Mouse (Mus musculus) kidney, postnatal 0 days (tissue): ENCODE results near the gene Sh2b2. TPM values are rescaled to one million over a fixed set of nuclear protein-coding genes. Genes with fewer than 3 reads are reported as not detected.
A peak's percentile ranks its signal among the peaks of the same experiment; 100 is the strongest.

Experiments used
- ATAC-seq: fragments of 200-750 bp; cut with Nextera tagmentation; replicated peaks from 2 replicates; pipeline ENCODE4 v1.8.0; 2017; ENCODE audit warnings: low read depth, moderate number of reproducible peaks, moderate TSS enrichment, moderate library complexity; ENCODE audit not compliant: low FRiP score
- DNase-seq: peaks from one replicate; pipeline ENCODE4 v3.0.0-alpha.2; 2016; ENCODE audit warnings: low spot score
- H3K27ac ChIP-seq: fragments of 300-500 bp; sonication (generic); 2 replicates; pipeline ENCODE4 v1.5.1; 2014; ENCODE audit warnings: mild to moderate bottlenecking
- H3K27me3 ChIP-seq: fragments of 300-500 bp; sonication (generic); 2 replicates; pipeline ENCODE4 v1.6.1; 2014; ENCODE audit warnings: low read length, mixed read lengths; ENCODE audit not compliant: insufficient read depth
- H3K36me3 ChIP-seq: fragments of 300-500 bp; sonication (generic); 2 replicates; pipeline ENCODE4 v1.6.1; 2014; ENCODE audit warnings: low read length, mixed read lengths; ENCODE audit not compliant: insufficient read depth
- H3K4me1 ChIP-seq: fragments of 300-500 bp; sonication (generic); replicated peaks from 2 replicates; pipeline ENCODE4 v1.6.1; 2014; ENCODE audit warnings: antibody characterized with exemption, low read length, mixed read lengths; ENCODE audit not compliant: insufficient read depth
- H3K4me2 ChIP-seq: fragments of 300-500 bp; sonication (generic); 2 replicates; pipeline ENCODE4 v1.6.1; 2014; ENCODE audit warnings: mild to moderate bottlenecking, low read length, moderate library complexity, mixed read lengths
- H3K4me3 ChIP-seq: fragments of 300-500 bp; sonication (generic); replicated peaks from 2 replicates; pipeline ENCODE4 v1.5.1; 2014; ENCODE audit warnings: low read depth, low read length
- H3K9ac ChIP-seq: fragments of 300-500 bp; sonication (generic); 2 replicates; pipeline ENCODE4 v1.6.1; 2014; ENCODE audit warnings: low read depth, low read length
- H3K9me3 ChIP-seq: fragments of 300-500 bp; sonication (generic); replicated peaks from 2 replicates; pipeline ENCODE4 v1.6.1; 2016; ENCODE audit warnings: low read length, inconsistent platforms, mixed read lengths
- CTCF ChIP-seq: IDR thresholded peaks from 2 replicates; pipeline ENCODE4 v1.5.1; 2016; ENCODE audit warnings: antibody characterized with exemption, low read depth, mild to moderate bottlenecking, moderate library complexity
- WGBS: fragments of 180-500 bp; shearing (Covaris S2); extraction: QIAGEN DNeasy Blood & Tissue Kit; methylation state at CpG from one replicate; pipeline ENCODE4 v1.1.7; 2014; 5-methylcytosine and 5-hydroxymethylcytosine counted together
- polyA plus RNA-seq: library from polyadenylated mRNA; unstranded; fragments of >200 nt; fragmentation: Nextera tagmentation; extraction: Ambion mirVana; gene quantifications from 2 replicates; pipeline ENCODE4 v1.2.1, GENCODE M21; 2015

Sh2b2 gene
- polyA plus RNA-seq, 1 experiment from 2014 or later, result 4.1 TPM

DNA sequence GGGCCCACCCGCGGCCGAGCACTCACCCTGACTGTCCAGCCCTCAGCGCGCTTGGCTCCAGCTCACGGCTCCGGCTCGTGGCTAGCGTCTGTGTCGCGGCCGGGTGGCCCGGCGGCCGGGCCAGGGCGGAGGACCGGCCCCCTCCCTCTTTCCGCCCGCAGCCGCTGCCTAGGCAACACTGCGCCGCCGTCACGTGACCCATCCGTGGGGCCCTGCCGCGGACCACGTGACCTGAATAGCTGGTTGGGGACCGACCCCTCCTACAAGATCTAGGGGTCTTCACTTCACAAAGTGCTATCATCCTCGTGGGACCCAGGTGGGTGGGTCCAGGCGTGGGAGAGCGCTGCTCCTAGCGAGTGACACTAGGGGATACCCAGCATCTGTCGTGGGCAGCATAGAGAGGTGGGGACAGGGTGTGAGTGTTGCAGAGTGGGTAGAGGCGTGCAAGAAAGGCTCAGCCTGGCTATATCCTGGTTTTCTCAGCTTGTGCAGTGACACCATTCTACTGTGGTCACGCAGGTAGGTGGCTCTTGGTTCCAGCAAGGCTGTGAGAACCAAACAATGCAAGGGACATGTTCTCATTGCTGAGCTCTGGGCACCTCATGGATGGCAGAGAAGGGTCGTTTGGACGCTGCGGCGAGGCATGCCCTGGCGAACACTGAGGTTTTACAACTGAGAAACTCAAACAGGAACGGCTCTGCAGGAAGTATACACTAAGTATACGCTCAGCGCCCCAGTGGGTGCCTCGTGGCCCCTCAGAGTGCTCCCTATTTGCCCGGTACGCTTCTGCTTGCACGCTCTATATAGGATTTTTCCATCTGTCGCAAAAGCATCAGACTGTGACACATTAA lies 75.6 kb downstream of the Sh2b2 start, which contains the start of gene Orai2:
TSS of gene Orai2 (minus strand) at position 202 of the 851 bp plus-strand sequence.
- H3K9ac ChIP-seq, result peak within 1 kb of the TSS; percentile 57
- H3K4me3 ChIP-seq, result peak within 1 kb of the TSS; percentile 50
- H3K36me3 ChIP-seq, result no peaks in the 10 kb centered on the region
- peak; percentile 82 for ATAC-seq
- DNase-seq, result peak; percentile 89
- H3K4me1 ChIP-seq, result peaks cover 4% of the 10 kb centered on the region; the same call in 1 of the 2 replicates
- peak within 1 kb of the TSS; percentile 94 for H3K4me2 ChIP-seq
- H3K27ac ChIP-seq, result peak within 1 kb of the TSS; percentile 32; the same call in 1 of the 2 replicates
- 2% methylated on average over 49 of the region's 49 CpGs for WGBS
- H3K27me3 ChIP-seq, result no peaks in the 10 kb centered on the region
- no peak for TF ChIP-seq CTCF
- no peaks in the 10 kb centered on the region for H3K9me3 ChIP-seq

DNA sequence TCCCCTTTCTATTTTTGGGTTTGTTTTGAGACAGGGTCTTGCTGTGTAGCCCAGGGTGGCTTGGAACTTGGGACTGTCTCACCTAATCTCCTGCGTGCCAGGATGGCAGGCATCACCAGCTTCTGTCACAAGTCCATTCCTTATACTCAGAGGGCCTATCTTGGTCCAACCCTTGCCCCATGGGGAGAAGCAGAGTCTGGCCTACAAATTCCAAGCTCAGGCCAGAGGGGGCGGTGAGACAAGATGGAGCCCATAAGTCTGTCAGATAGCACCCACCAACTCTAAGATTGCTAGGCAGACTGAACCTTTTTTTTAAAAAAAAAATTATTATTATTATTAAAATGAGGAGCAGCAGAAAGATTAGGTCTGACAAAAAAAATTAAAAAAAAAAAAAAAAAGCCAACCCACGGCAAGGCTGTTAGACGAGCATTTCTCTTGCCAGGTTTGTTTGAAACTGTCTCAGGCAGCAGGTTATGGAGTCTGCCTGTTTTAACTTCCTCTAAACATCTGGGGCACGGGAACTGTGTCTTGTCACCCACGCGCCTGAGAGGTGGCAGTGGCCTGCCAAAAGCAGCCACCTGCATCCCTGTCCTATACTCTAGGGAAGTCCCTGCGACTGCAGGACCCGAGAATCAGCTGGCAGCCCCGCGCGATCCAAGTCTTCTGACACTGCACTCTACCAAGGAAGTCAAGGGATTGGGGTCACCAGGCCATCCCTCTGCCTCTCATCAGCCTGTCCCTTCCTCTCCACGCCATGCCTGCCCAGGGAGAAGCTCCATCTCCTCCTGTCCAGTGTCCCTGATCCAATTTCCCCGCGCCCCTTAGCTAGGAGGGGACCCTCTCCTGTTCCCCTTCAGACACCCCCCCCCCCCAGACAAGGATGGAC lies 76.5 kb downstream of the Sh2b2 start:
- Histone ChIP-seq H3K9me3 (no peaks in the 10 kb centered on the region), H3K4me2 (peak overlapping the region; percentile 94), H3K27me3 (no peaks in the 10 kb centered on the region), H3K4me1 (peaks cover 4% of the 10 kb centered on the region; the same call in 1 of the 2 replicates), H3K9ac (peak overlapping the region; percentile 57), H3K36me3 (no peaks in the 10 kb centered on the region), H3K4me3 (peak overlapping the region; percentile 50), H3K27ac (no peak overlapping the region)
- DNase-seq (peak; percentile 51), ATAC-seq (no peak; the same call in none of the 2 replicates)
- no peak for TF ChIP-seq CTCF
- 13% methylated on average over 15 of the region's 15 CpGs for WGBS

Other genes with a start within 250 kb of the Sh2b2 start
- 5.1 and 6.0 TPM in 2 replicates for gene Upk3b, start 208.1 kb downstream of the Sh2b2 start, polyA plus RNA-seq
- gene Upk3bl, start 192.1 kb downstream of the Sh2b2 start, polyA plus RNA-seq, result 4.0 and 6.1 TPM in 2 replicates
- gene Rasa4, start 162.6 kb downstream of the Sh2b2 start, polyA plus RNA-seq, result 8.8 and 9.9 TPM in 2 replicates
- gene Polr2j, start 129.9 kb downstream of the Sh2b2 start, polyA plus RNA-seq, result 239 and 250 TPM in 2 replicates
- 21.6 and 23.1 TPM in 2 replicates for gene Lrwd1, start 110.5 kb downstream of the Sh2b2 start, polyA plus RNA-seq
- gene Alkbh4, start 110.4 kb downstream of the Sh2b2 start, polyA plus RNA-seq, result 12.2 and 15.4 TPM in 2 replicates
- 6.2 and 6.9 TPM in 2 replicates for gene Orai2, start 75.8 kb downstream of the Sh2b2 start, polyA plus RNA-seq
- gene Prkrip1, start 47.6 kb downstream of the Sh2b2 start, polyA plus RNA-seq, result 44.2 and 46.6 TPM in 2 replicates